In the genomic region with DNA sequence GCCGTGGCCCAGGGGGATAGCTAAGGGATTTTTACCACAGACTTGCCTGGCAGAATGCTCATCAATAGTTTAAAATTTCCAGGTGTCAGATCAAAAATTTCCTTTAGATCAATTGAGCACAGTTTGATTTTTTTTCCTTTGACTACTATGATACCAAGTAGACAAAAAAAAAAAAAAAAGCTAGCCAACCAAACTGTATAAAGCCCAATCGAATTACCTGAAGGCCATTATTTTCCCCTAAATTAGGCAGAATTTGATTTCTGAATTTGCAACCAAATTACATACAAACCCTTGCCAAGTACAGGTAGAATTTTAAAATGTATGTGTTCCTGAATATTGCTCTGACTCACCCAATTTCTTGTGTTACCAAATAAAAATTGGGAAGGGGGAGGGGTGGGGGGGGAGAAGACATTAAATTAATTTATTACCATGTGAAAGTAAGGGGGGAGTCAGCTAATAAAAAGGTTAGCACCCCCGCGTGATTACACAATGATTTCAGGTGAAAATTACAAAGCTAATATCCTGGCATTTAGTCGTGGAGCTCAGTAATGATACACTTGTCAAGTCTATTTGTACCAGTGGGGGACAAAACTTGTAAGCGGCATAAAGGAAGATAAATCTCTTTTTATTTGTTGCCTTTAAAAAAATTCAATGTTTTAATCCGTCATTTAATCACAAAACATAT, we compare ENCODE assay signal across 11 mouse cellular contexts.
A peak's percentile ranks its signal among the peaks of the same experiment; 100 is the strongest.
DNase-seq lines count a peak whose midpoint lies in the region; ATAC-seq and TF ChIP-seq lines count a peak whose summit lies in the region.
"Had no signal": no experiment of that assay in that cellular context is flagged by ENCODE, and none has a peak within 500 bp of the region (broad histone marks: within the 10 kb centered on the region; RNA-seq: fewer than 3 reads in every experiment).

No protein-coding gene starts in this region.

- WGBS in forebrain, embryonic 13.5 days: 84% methylated on average over 7 of the region's 7 CpGs
- WGBS in forebrain, embryonic 11.5 days: 80% methylated on average over 7 of the region's 7 CpGs
- WGBS in lung, embryonic 16.5 days: 85% methylated on average over 7 of the region's 7 CpGs
- 37% methylated on average over 7 of the region's 7 CpGs for WGBS in neural tube, embryonic 15.5 days

- peak overlapping the region; percentile 47 for H3K9ac ChIP-seq in forebrain, embryonic 13.5 days
- no peak overlapping the region for H3K9ac ChIP-seq in forebrain, embryonic 11.5 days (ENCODE audit: low read length)
- H3K9ac ChIP-seq in lung, embryonic 16.5 days (ENCODE audit: low read length): peak overlapping the region; percentile 62; the same call in 1 of the 2 replicates
- peak overlapping the region; percentile 21 for H3K9ac ChIP-seq in neural tube, embryonic 15.5 days (replicated peaks)
- H3K9ac ChIP-seq: embryonic facial prominence, embryonic 15.5 days; limb, embryonic 12.5 days had no signal

- H3K27ac ChIP-seq in forebrain, embryonic 13.5 days: peak overlapping the region; percentile 59
- H3K27ac ChIP-seq in forebrain, embryonic 11.5 days (ENCODE audit: low read depth, low read length): no peak overlapping the region
- H3K27ac ChIP-seq in lung, embryonic 16.5 days (ENCODE audit: low read length): peak overlapping the region; percentile 80
- peak overlapping the region; percentile 98 for H3K27ac ChIP-seq in cortical plate, adult 2 months (ENCODE audit: insufficient read depth, low read length)
- H3K27ac ChIP-seq in neural tube, embryonic 15.5 days (replicated peaks): peak overlapping the region; percentile 100
- H3K27ac ChIP-seq: limb, embryonic 12.5 days had no signal

- no peak overlapping the region for H3K4me3 ChIP-seq in forebrain, embryonic 13.5 days
- no peak overlapping the region for H3K4me3 ChIP-seq in forebrain, embryonic 11.5 days (ENCODE audit: low read depth, low read length)
- no peak overlapping the region for H3K4me3 ChIP-seq in lung, embryonic 16.5 days (ENCODE audit: low read length)
- H3K4me3 ChIP-seq in cortical plate, adult 2 months (ENCODE audit: insufficient read depth, low read length): peak overlapping the region; percentile 50
- no peak overlapping the region for H3K4me3 ChIP-seq in neural tube, embryonic 15.5 days (replicated peaks)
- H3K4me3 ChIP-seq: embryonic facial prominence, embryonic 15.5 days; limb, embryonic 12.5 days had no signal

- no peak for ATAC-seq in forebrain, embryonic 13.5 days
- no peak for ATAC-seq in forebrain, embryonic 11.5 days (replicated peaks; ENCODE audit: low FRiP score)
- ATAC-seq in lung, embryonic 16.5 days (ENCODE audit: low read depth): no peak
- ATAC-seq in neural tube, embryonic 15.5 days (ENCODE audit: low FRiP score): no peak

- no peak for TF ChIP-seq CTCF in cortical plate, adult 2 months (IDR thresholded peaks at IDR 0.05; ENCODE audit: extremely low read depth, insufficient read depth, low read length)

- H3K9me3 ChIP-seq in forebrain, embryonic 13.5 days (replicated peaks): no peaks in the 10 kb centered on the region
- no peaks in the 10 kb centered on the region for H3K9me3 ChIP-seq in forebrain, embryonic 11.5 days (ENCODE audit: control insufficient read depth, low read length)
- H3K9me3 ChIP-seq in lung, embryonic 16.5 days (ENCODE audit: control insufficient read depth, low read length): no peaks in the 10 kb centered on the region
- no peaks in the 10 kb centered on the region for H3K9me3 ChIP-seq in neural tube, embryonic 15.5 days (replicated peaks)
- H3K9me3 ChIP-seq: embryonic facial prominence, embryonic 15.5 days; limb, embryonic 12.5 days had no signal

- no peak for DNase-seq in forebrain, embryonic 11.5 days (ENCODE audit: low spot score)
- no peak for DNase-seq in lung, postnatal 36 days
- DNase-seq in right cerebral cortex, adult 18-20 months: no peak
- no peak for DNase-seq in kidney, postnatal 4 days
- DNase-seq: lung, postnatal 14 days had no signal

- no peaks in the 10 kb centered on the region for H3K36me3 ChIP-seq in forebrain, embryonic 13.5 days (ENCODE audit: poor library complexity, severe bottlenecking)
- no peaks in the 10 kb centered on the region for H3K36me3 ChIP-seq in forebrain, embryonic 11.5 days (ENCODE audit: control insufficient read depth, insufficient read depth, low read length)
- H3K36me3 ChIP-seq in lung, embryonic 16.5 days (ENCODE audit: control insufficient read depth, insufficient read depth, low read length): no peaks in the 10 kb centered on the region
- no peaks in the 10 kb centered on the region for H3K36me3 ChIP-seq in neural tube, embryonic 15.5 days
- H3K36me3 ChIP-seq: embryonic facial prominence, embryonic 15.5 days; limb, embryonic 12.5 days had no signal

- peak overlapping the region; percentile 45 for H3K4me2 ChIP-seq in forebrain, embryonic 13.5 days
- H3K4me2 ChIP-seq in forebrain, embryonic 11.5 days (ENCODE audit: low read depth, low read length, severe bottlenecking): no peak overlapping the region
- H3K4me2 ChIP-seq in lung, embryonic 16.5 days (ENCODE audit: low read depth, low read length): peak overlapping the region; percentile 55
- H3K4me2 ChIP-seq in neural tube, embryonic 15.5 days: peak overlapping the region; percentile 87
- H3K4me2 ChIP-seq: limb, embryonic 12.5 days had no signal

- TF ChIP-seq POLR2A in cortical plate, adult 2 months (IDR thresholded peaks at IDR 0.05; ENCODE audit: extremely low read depth, insufficient read depth, low read length): no peak

- H3K27me3 ChIP-seq in forebrain, embryonic 13.5 days: peaks cover 42% of the 10 kb centered on the region
- peaks cover 82% of the 10 kb centered on the region for H3K27me3 ChIP-seq in forebrain, embryonic 11.5 days (ENCODE audit: control insufficient read depth, insufficient read depth, low read length)
- no peaks in the 10 kb centered on the region for H3K27me3 ChIP-seq in lung, embryonic 16.5 days (ENCODE audit: control insufficient read depth, insufficient read depth, low read depth, low read length)
- H3K27me3 ChIP-seq in neural tube, embryonic 15.5 days (replicated peaks): 0 out of 2 replicates have a peak, but pooled peaks cover 3% of the 10 kb centered on the region
- H3K27me3 ChIP-seq: embryonic facial prominence, embryonic 15.5 days had no signal

- peaks cover 41% of the 10 kb centered on the region for H3K4me1 ChIP-seq in forebrain, embryonic 13.5 days
- 0 out of 2 replicates have a peak, but pooled peaks cover 6% of the 10 kb centered on the region for H3K4me1 ChIP-seq in forebrain, embryonic 11.5 days (replicated peaks; ENCODE audit: control insufficient read depth, insufficient read depth, low read length)
- peaks cover 17% of the 10 kb centered on the region for H3K4me1 ChIP-seq in lung, embryonic 16.5 days (replicated peaks; ENCODE audit: control insufficient read depth, insufficient read depth, low read length)
- peaks cover 4% of the 10 kb centered on the region for H3K4me1 ChIP-seq in cortical plate, adult 2 months (ENCODE audit: control insufficient read depth, insufficient read depth, low read length)
- H3K4me1 ChIP-seq in neural tube, embryonic 15.5 days: peaks cover 35% of the 10 kb centered on the region
